Mouse (Mus musculus): Measurements from ENCODE around the gene Rilpl1.

- TF ChIP-seq POLR2A (IDR thresholded peaks at IDR 0.05; ENCODE audit: borderline replicate concordance, low read depth, low read length) (no peak), CTCF (IDR thresholded peaks at IDR 0.05; ENCODE audit: low read depth, low read length) (no peak)
Measured at GRCm38 (mm10) chr5:124464905-124465304, 66.3 kb downstream of the Rilpl1 start.

Data from bone marrow macrophage, adult 2 months (primary cell).